Mouse (Mus musculus): ENCODE data around the gene Vmn2r6.
"Not testable (repeated sequence)": the region's sequence is repeated elsewhere in the genome, so short reads cannot be mapped to it uniquely, and the experiment has no call there.

The Vmn2r6 gene

DNA sequence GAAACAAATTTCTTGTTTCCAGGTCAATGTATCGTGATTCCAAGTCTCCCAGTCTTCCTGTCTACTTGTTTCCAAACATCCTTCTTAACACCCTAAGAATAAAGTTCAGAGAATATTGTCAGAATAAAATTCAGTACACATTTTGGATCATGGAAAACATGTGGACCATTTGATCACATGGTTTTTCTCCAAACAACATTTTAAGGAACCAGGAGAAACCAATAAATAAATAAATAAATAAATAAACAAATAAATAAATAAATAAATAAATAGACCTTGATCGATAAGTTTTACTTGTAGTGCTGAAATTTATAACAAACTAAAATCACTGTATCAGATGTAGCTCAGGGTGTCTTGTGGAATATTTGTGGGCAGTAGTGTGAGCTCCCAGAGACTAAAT is at the start of gene Vmn2r6:
Vmn2r6 (minus strand) TSS at position 101 of the 400 bp plus-strand sequence.
- in situ Hi-C loops (cut with MboI; ENCODE audit: unreplicated experiment in 2 of 2), result not testable (repeated sequence)

DNA sequence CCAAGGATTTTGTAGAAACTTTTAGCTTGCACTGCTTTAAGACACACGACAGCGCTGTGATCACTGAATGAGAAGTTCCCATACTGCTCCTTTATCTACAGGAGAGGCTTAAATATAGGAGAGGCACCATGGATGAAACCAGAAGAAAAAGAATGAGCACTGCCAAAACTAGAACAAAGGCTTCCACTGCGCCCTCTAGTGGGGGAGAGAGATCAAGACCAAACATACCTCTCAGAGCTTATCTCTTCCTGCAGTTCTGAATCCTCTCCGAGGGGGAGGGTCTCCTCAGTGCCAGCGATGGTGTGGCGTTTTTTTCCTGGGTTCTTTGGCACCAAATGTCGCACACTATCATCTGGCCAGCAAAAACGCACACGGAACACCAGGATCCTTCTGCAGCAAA is 22.0 kb upstream of the Vmn2r6 start:
- in situ Hi-C loops (cut with MboI; ENCODE audit: unreplicated experiment in 2 of 2), result no loop called here

- in situ Hi-C loops (cut with MboI; ENCODE audit: unreplicated experiment in 2 of 2), result not testable (repeated sequence)
Observed at GRCm38 (mm10) chr3:64568793-64569192, 3.2 kb upstream of the Vmn2r6 start.

GRCm38 (mm10) chr3:64523585-64523984 is 42.0 kb downstream of the Vmn2r6 start:
- in situ Hi-C loops (cut with MboI; ENCODE audit: unreplicated experiment in 2 of 2), result not testable (repeated sequence)

DNA sequence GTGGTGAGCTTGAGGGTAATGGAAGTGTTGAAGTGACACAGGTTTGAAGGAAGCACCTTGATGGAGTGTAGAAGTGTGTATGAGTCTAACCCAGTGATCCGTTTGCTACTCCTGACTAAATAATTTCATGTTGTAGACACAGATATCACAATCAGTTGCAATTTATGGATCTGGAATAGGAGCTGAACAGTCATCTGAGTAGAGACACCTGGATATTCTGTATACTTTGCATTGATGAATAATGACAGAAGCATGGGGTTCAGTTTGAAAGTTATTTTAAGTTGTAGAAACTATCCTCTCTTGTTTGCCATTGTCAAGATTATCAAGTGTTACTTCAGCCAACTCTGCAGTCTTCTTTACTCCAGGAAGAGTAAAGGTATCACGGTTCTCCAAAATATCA is 55.9 kb downstream of the Vmn2r6 start, which contains the start of gene Vmn2r5:
Vmn2r5 (minus strand) TSS at position 101 of the 400 bp plus-strand sequence.
- in situ Hi-C loops (cut with MboI; ENCODE audit: unreplicated experiment in 2 of 2), result not testable (repeated sequence)
